ENCODE assay signal across 12 mouse cellular contexts in genomic region chr12:34683375-34683774, GRCm38 (mm10).
A peak's percentile ranks its signal among the peaks of the same experiment; 100 is the strongest.
DNase-seq lines count a peak whose midpoint lies in the region; ATAC-seq and TF ChIP-seq lines count a peak whose summit lies in the region.
"Had no signal": no experiment of that assay in that cellular context is flagged by ENCODE, and none has a peak within 500 bp of the region (broad histone marks: within the 10 kb centered on the region; RNA-seq: fewer than 3 reads in every experiment).

No protein-coding gene starts in this region.

- no peak for TF ChIP-seq POLR2A in liver, adult 2 months (IDR thresholded peaks at IDR 0.05; ENCODE audit: extremely low read depth, insufficient read depth, low read length)

- H3K79me2 ChIP-seq in liver, adult 2 months (ENCODE audit: control insufficient read depth, insufficient read depth, low read length) = no peaks in the 10 kb centered on the region

- TF ChIP-seq CTCF in liver, adult 2 months (IDR thresholded peaks at IDR 0.05; ENCODE audit: low read depth, low read length) = no peak

- no peaks in the 10 kb centered on the region for H3K9me3 ChIP-seq in hindbrain, embryonic 14.5 days (ENCODE audit: control insufficient read depth, low read length)
- no peaks in the 10 kb centered on the region for H3K9me3 ChIP-seq in limb, embryonic 13.5 days
- H3K9me3 ChIP-seq: embryonic facial prominence, embryonic 15.5 days; neural tube, embryonic 15.5 days had no signal

- H3K4me2 ChIP-seq in hindbrain, embryonic 14.5 days (replicated peaks) = no peak overlapping the region
- H3K4me2 ChIP-seq in limb, embryonic 13.5 days (replicated peaks) = peak overlapping the region; percentile 43
- H3K4me2 ChIP-seq: embryonic facial prominence, embryonic 15.5 days; neural tube, embryonic 15.5 days had no signal

- H3K4me1 ChIP-seq in liver, adult 2 months (ENCODE audit: control insufficient read depth, insufficient read depth, low read length) = no peaks in the 10 kb centered on the region
- H3K4me1 ChIP-seq in hindbrain, embryonic 14.5 days (replicated peaks; ENCODE audit: control insufficient read depth, insufficient read depth, low read length) = no peaks in the 10 kb centered on the region
- peaks cover 27% of the 10 kb centered on the region for H3K4me1 ChIP-seq in limb, embryonic 13.5 days
- H3K4me1 ChIP-seq: embryonic facial prominence, embryonic 15.5 days; neural tube, embryonic 15.5 days had no signal

- 81% methylated on average over 4 of the region's 4 CpGs for WGBS in liver, adult 2 months
- WGBS in hindbrain, embryonic 14.5 days = 75% methylated on average over 4 of the region's 4 CpGs
- WGBS in limb, embryonic 13.5 days = 14% methylated on average over 4 of the region's 4 CpGs

- no peak overlapping the region for H3K27ac ChIP-seq in liver, adult 2 months (replicated peaks; ENCODE audit: insufficient read depth, low read depth, low read length)
- no peak overlapping the region for H3K27ac ChIP-seq in hindbrain, embryonic 14.5 days
- H3K27ac ChIP-seq in limb, embryonic 13.5 days = 0 out of 2 replicates have a peak overlapping the region, but pooled peaks have one; percentile 44
- H3K27ac ChIP-seq: embryonic facial prominence, embryonic 15.5 days; neural tube, embryonic 15.5 days had no signal

- no peaks in the 10 kb centered on the region for H3K27me3 ChIP-seq in liver, adult 2 months (ENCODE audit: control insufficient read depth, insufficient read depth, low read length)
- H3K27me3 ChIP-seq in hindbrain, embryonic 14.5 days (ENCODE audit: control insufficient read depth, insufficient read depth, low read length) = no peaks in the 10 kb centered on the region
- no peaks in the 10 kb centered on the region for H3K27me3 ChIP-seq in limb, embryonic 13.5 days
- H3K27me3 ChIP-seq: embryonic facial prominence, embryonic 15.5 days; neural tube, embryonic 15.5 days had no signal

- peak; percentile 16 for DNase-seq in adrenal gland, postnatal 14 days
- no peak for DNase-seq in adrenal gland, adult 2 months
- DNase-seq in liver, adult 2 months (ENCODE audit: extremely low read depth, low read depth, low spot score) = peak; percentile 3
- no peak for DNase-seq in liver
- DNase-seq in hindbrain, embryonic 14.5 days (ENCODE audit: low spot score) = no peak
- no peak for DNase-seq in adipocyte (ENCODE audit: low spot score)
- no peak for DNase-seq in urinary bladder, postnatal 25 days (ENCODE audit: low spot score)
- DNase-seq: adrenal gland, adult 8-10 months; cerebellum, adult 2 months had no signal

- ATAC-seq in hindbrain, embryonic 14.5 days (ENCODE audit: low FRiP score) = peak; percentile 21; the same call in 1 of the 2 replicates
- peak; percentile 94 for ATAC-seq in limb, embryonic 13.5 days (ENCODE audit: low FRiP score, low read depth)

- H3K36me3 ChIP-seq in liver, adult 2 months (ENCODE audit: control insufficient read depth, insufficient read depth, low read length) = no peaks in the 10 kb centered on the region
- H3K36me3 ChIP-seq in hindbrain, embryonic 14.5 days (replicated peaks; ENCODE audit: control insufficient read depth, insufficient read depth) = no peaks in the 10 kb centered on the region
- no peaks in the 10 kb centered on the region for H3K36me3 ChIP-seq in limb, embryonic 13.5 days
- H3K36me3 ChIP-seq: embryonic facial prominence, embryonic 15.5 days; neural tube, embryonic 15.5 days had no signal

- H3K9ac ChIP-seq in liver, adult 2 months (ENCODE audit: low read depth, low read length) = no peak overlapping the region
- no peak overlapping the region for H3K9ac ChIP-seq in hindbrain, embryonic 14.5 days
- no peak overlapping the region for H3K9ac ChIP-seq in limb, embryonic 13.5 days
- H3K9ac ChIP-seq: embryonic facial prominence, embryonic 15.5 days; neural tube, embryonic 15.5 days had no signal

- H3K4me3 ChIP-seq in liver, adult 2 months (ENCODE audit: insufficient read depth, low read depth, low read length) = no peak overlapping the region
- H3K4me3 ChIP-seq in hindbrain, embryonic 14.5 days (replicated peaks; ENCODE audit: low read length) = no peak overlapping the region
- no peak overlapping the region for H3K4me3 ChIP-seq in limb, embryonic 13.5 days
- H3K4me3 ChIP-seq: embryonic facial prominence, embryonic 15.5 days; neural tube, embryonic 15.5 days had no signal

Comparison
In these comparisons a context has a peak if more than half of its experiments do, and no peak if none do; other contexts are left out.
1. DNase-seq: peak in adrenal gland, postnatal 14 days (single experiment) and liver, adult 2 months (single experiment); none in adrenal gland, adult 2 months (single experiment), liver (single experiment), hindbrain, embryonic 14.5 days (single experiment), adipocyte (single experiment) and urinary bladder, postnatal 25 days (single experiment).